Mouse (Mus musculus) kidney, embryonic 16.5 days (tissue): Measurements from ENCODE around the gene Tpp1. TPM values are rescaled to one million over a fixed set of nuclear protein-coding genes. Genes with fewer than 3 reads are reported as not detected.

Experiments
- ATAC-seq: fragments of 200-750 bp; cut with Nextera tagmentation; 2 replicates; pipeline ENCODE4 v1.8.0; 2017; ENCODE audit warnings: moderate TSS enrichment; ENCODE audit not compliant: low FRiP score, low TSS enrichment
- H3K27ac ChIP-seq: fragments of 300-500 bp; sonication (generic); 2 replicates; pipeline ENCODE4 v1.5.1; 2014; ENCODE audit warnings: low read length
- H3K27me3 ChIP-seq: fragments of 300-500 bp; sonication (generic); 2 replicates; pipeline ENCODE4 v1.6.1; 2014; ENCODE audit warnings: low read length, control low read depth, mixed read lengths; ENCODE audit not compliant: insufficient read depth
- H3K36me3 ChIP-seq: fragments of 300-500 bp; sonication (generic); 2 replicates; pipeline ENCODE4 v1.6.1; 2014; ENCODE audit warnings: low read length, control low read depth, mixed read lengths; ENCODE audit not compliant: insufficient read depth
- H3K4me1 ChIP-seq: fragments of 300-500 bp; sonication (generic); 2 replicates; pipeline ENCODE4 v1.6.1; 2014; ENCODE audit warnings: low read length, control low read depth, mixed read lengths; ENCODE audit not compliant: insufficient read depth
- H3K4me2 ChIP-seq: fragments of 300-500 bp; sonication (generic); replicated peaks from 2 replicates; pipeline ENCODE4 v1.6.1; 2014; ENCODE audit warnings: low read depth, low read length
- H3K4me3 ChIP-seq: fragments of 300-500 bp; sonication (generic); 2 replicates; pipeline ENCODE4 v1.5.1; 2014; ENCODE audit warnings: mild to moderate bottlenecking, low read length
- H3K9ac ChIP-seq: fragments of 300-500 bp; sonication (generic); replicated peaks from 2 replicates; pipeline ENCODE4 v1.6.1; 2014; ENCODE audit warnings: low read length
- H3K9me3 ChIP-seq: fragments of 300-500 bp; sonication (generic); 2 replicates; pipeline ENCODE4 v1.6.1; 2016; ENCODE audit warnings: low read length, control low read depth
- WGBS: fragments of 180-500 bp; shearing (Covaris S2); extraction: QIAGEN DNeasy Blood & Tissue Kit; methylation state at CpG from one replicate; pipeline ENCODE4 v1.1.7; 2014; 5-methylcytosine and 5-hydroxymethylcytosine counted together
- polyA plus RNA-seq: library from polyadenylated mRNA; unstranded; fragments of >200 nt; fragmentation: Nextera tagmentation; extraction: Ambion mirVana; gene quantifications from 2 replicates; pipeline ENCODE4 v1.2.1, GENCODE M21; 2015

Tpp1 gene
- 120 and 123 TPM in 2 replicates for polyA plus RNA-seq

- peak within 1 kb of the TSS; percentile 88 for H3K4me2 ChIP-seq
- peak; percentile 94 for ATAC-seq
- H3K9ac ChIP-seq, result peak within 1 kb of the TSS; percentile 80
- H3K9me3 ChIP-seq, result no peaks in the 10 kb centered on the region
- peaks cover 9% of the 10 kb centered on the region for H3K4me1 ChIP-seq
- H3K27ac ChIP-seq, result 0 out of 2 replicates have a peak within 1 kb of the TSS, but pooled peaks have one; percentile 20
- no peaks in the 10 kb centered on the region for H3K27me3 ChIP-seq
- H3K4me3 ChIP-seq, result peak within 1 kb of the TSS; percentile 64
- 20% methylated on average over 20 of the region's 20 CpGs for WGBS
- H3K36me3 ChIP-seq, result peaks cover 40% of the 10 kb centered on the region
Observed at GRCm38 (mm10) chr7:105751491-105752433, at the start of gene Tpp1. Tpp1 (minus strand) TSS chr7:105752235.

- WGBS, result 87% methylated on average over 3 of the region's 3 CpGs
Observed at GRCm38 (mm10) chr7:105796972-105797371, 44.9 kb upstream of the Tpp1 start.

GRCm38 (mm10) chr7:105795759-105796366 lies 43.8 kb upstream of the Tpp1 start:
- WGBS, result 30% methylated on average over 7 of the region's 7 CpGs
- no peak for ATAC-seq
- Histone ChIP-seq H3K4me2 (no peak overlapping the region), H3K4me3 (no peak overlapping the region), H3K9me3 (no peaks in the 10 kb centered on the region), H3K27me3 (no peaks in the 10 kb centered on the region), H3K9ac (no peak overlapping the region), H3K4me1 (no peaks in the 10 kb centered on the region), H3K36me3 (no peaks in the 10 kb centered on the region), H3K27ac (no peak overlapping the region)

More at GRCm38 (mm10) chr7:105796972-105797371, 44.9 kb upstream of the Tpp1 start:
- H3K27ac ChIP-seq, result no peak overlapping the region
- ATAC-seq, result no peak
- no peaks in the 10 kb centered on the region for H3K4me1 ChIP-seq
- H3K9me3 ChIP-seq, result no peaks in the 10 kb centered on the region
- H3K4me3 ChIP-seq, result no peak overlapping the region
- no peak overlapping the region for H3K4me2 ChIP-seq
- H3K27me3 ChIP-seq, result no peaks in the 10 kb centered on the region
- no peak overlapping the region for H3K9ac ChIP-seq
- H3K36me3 ChIP-seq, result no peaks in the 10 kb centered on the region

DNA sequence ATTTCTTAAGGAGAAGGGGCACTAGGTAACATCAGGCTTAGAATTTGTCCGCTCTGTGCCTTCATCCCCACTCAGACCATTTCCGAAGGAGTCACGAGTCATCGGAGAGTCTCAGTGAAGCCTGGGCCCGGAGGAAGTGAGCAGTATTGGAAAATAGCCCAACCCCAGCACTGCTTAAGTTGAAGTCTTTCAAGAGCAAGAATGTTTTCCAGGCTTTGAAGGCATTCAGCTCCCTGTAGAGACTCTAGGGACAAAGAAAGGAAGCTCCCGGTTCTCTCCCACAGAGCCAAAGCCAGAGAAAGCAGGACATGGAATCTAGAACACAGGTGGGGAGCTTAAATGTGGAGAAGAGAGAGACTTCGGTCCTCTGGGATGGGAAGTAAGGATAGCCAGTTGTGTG lies 41.7 kb upstream of the Tpp1 start:
- no peak for ATAC-seq
- H3K9me3 ChIP-seq, result no peaks in the 10 kb centered on the region
- H3K27me3 ChIP-seq, result no peaks in the 10 kb centered on the region
- no peak overlapping the region for H3K9ac ChIP-seq
- H3K27ac ChIP-seq, result no peak overlapping the region
- H3K4me3 ChIP-seq, result no peak overlapping the region
- WGBS, result 85% methylated on average over 7 of the region's 7 CpGs
- H3K36me3 ChIP-seq, result no peaks in the 10 kb centered on the region
- no peaks in the 10 kb centered on the region for H3K4me1 ChIP-seq
- no peak overlapping the region for H3K4me2 ChIP-seq

- no peaks in the 10 kb centered on the region for H3K27me3 ChIP-seq
- WGBS, result 92% methylated on average over 1 of the region's 1 CpGs
Observed at GRCm38 (mm10) chr7:105791147-105791546, 39.1 kb upstream of the Tpp1 start.

GRCm38 (mm10) chr7:105787285-105788140 lies 35.5 kb upstream of the Tpp1 start, which contains the start of gene Dchs1:
Dchs1 (minus strand) TSS chr7:105787654.
- Histone ChIP-seq H3K9me3 (no peaks in the 10 kb centered on the region), H3K36me3 (peaks cover 4% of the 10 kb centered on the region; the same call in 1 of the 2 replicates), H3K27me3 (no peaks in the 10 kb centered on the region), H3K4me2 (peak within 1 kb of the TSS; percentile 62), H3K4me1 (peaks cover 45% of the 10 kb centered on the region), H3K4me3 (peak within 1 kb of the TSS; percentile 90), H3K27ac (peak within 1 kb of the TSS; percentile 85), H3K9ac (peak within 1 kb of the TSS; percentile 97)
- under 1% methylated on average over 76 of the region's 97 CpGs for WGBS
- ATAC-seq, result peak; percentile 87

More at GRCm38 (mm10) chr7:105791147-105791546, 39.1 kb upstream of the Tpp1 start:
- Histone ChIP-seq H3K4me3 (no peak overlapping the region), H3K36me3 (no peaks in the 10 kb centered on the region), H3K9me3 (no peaks in the 10 kb centered on the region), H3K4me1 (peaks cover 11% of the 10 kb centered on the region), H3K9ac (no peak overlapping the region), H3K27ac (no peak overlapping the region), H3K4me2 (no peak overlapping the region)
- ATAC-seq, result no peak

DNA sequence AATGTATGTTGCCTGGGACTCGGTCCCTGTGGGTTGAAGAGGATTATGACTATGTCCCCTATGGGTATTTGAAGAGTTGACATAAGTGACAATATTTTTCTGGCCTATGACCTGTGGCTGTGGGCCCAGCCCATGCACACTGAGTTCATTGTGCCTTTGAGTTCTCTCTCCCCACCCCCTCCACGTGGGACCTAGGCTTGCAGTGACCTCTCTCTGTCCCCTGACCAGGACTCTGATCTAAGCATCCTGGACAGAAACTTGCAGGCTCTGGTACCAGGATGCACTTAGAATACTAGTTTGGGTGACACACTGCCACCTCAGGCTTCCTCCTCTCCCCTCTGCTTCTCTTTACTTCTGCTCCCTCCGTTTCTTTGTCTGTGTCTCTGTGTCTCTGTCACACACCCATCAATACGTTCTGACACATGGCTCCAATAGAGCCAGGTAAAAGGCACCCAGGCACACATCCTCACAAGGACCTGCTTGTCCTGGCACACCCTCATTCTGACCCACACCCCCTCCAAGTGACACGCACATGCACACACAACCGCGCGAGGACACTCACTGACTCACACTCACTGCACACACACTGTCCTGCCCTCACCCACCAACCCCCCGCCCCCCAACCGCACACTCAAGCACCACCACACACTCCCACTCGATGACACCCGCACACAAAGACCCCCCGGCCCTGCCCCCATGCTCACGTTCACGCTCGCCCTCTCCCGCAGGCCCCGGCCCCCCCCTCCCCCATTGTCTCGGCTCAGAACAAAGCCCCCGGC lies 34.7 kb upstream of the Tpp1 start:
- peak overlapping the region; percentile 85 for H3K27ac ChIP-seq
- H3K4me3 ChIP-seq, result peak overlapping the region; percentile 90
- 3% methylated on average over 15 of the region's 20 CpGs for WGBS
- ATAC-seq, result peak; percentile 63
- peak overlapping the region; percentile 97 for H3K9ac ChIP-seq
- peak overlapping the region; percentile 62 for H3K4me2 ChIP-seq
- H3K36me3 ChIP-seq, result peaks cover 7% of the 10 kb centered on the region; the same call in 1 of the 2 replicates
- no peaks in the 10 kb centered on the region for H3K9me3 ChIP-seq
- no peaks in the 10 kb centered on the region for H3K27me3 ChIP-seq
- peaks cover 45% of the 10 kb centered on the region for H3K4me1 ChIP-seq

DNA sequence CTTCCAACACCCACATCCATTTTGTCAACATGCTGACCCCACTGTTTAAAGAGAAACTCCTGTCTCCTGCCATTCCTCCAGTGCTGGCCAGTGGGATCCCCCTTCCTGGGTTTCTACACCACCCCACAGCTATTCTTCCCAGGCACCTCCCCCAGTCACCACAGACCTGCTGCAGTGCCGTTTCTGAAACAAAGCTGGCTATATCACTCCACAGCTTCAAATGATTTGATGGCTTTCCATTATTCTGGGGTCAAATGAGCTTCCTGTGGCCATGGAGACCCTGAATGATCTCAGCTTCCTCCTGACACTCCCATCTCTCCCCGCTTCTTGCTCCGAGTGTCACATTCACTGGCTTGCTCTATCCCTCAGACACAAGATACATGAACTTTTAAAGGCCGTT lies 32.5 kb upstream of the Tpp1 start:
- peak overlapping the region; percentile 11; the same call in 1 of the 2 replicates for H3K4me3 ChIP-seq
- ATAC-seq, result no peak
- peaks cover 45% of the 10 kb centered on the region for H3K4me1 ChIP-seq
- no peaks in the 10 kb centered on the region for H3K27me3 ChIP-seq
- H3K4me2 ChIP-seq, result peak overlapping the region; percentile 62
- H3K9me3 ChIP-seq, result no peaks in the 10 kb centered on the region
- peak overlapping the region; percentile 8 for H3K27ac ChIP-seq
- WGBS, result 10% methylated on average over 4 of the region's 4 CpGs
- H3K36me3 ChIP-seq, result peaks cover 17% of the 10 kb centered on the region
- peak overlapping the region; percentile 45 for H3K9ac ChIP-seq
